Mouse (Mus musculus) heart, embryonic 14.5 days (tissue): Measurements from ENCODE around the gene Trio. TPM values are rescaled to one million over a fixed set of nuclear protein-coding genes. Genes with fewer than 3 reads are reported as not detected.

Experiments used
- ATAC-seq: fragments of 200-750 bp; cut with Nextera tagmentation; 2 replicates; pipeline ENCODE4 v1.8.0; 2017; ENCODE audit warnings: low read depth, moderate TSS enrichment; ENCODE audit not compliant: insufficient number of reproducible peaks, insufficient read depth, low FRiP score
- H3K27ac ChIP-seq, 2 experiments: fragments of 200-500 bp in 1 of 2; fragments of 300-500 bp in 1 of 2; sonication (generic) in 1 of 2; replicated peaks in 1 of 2; 2 replicates each; pipeline ENCODE4 v1.5.1; 2012 to 2014; ENCODE audit warnings: low read depth in 2 of 2, low read length in 2 of 2, control low read depth in 1 of 2, mild to moderate bottlenecking in 1 of 2, mixed read lengths in 1 of 2; ENCODE audit not compliant: control insufficient read depth in 1 of 2, insufficient read depth in 1 of 2
- H3K27me3 ChIP-seq: fragments of 300-500 bp; sonication (generic); 2 replicates; pipeline ENCODE4 v1.6.1; 2014; ENCODE audit warnings: mild to moderate bottlenecking, low read length, control low read depth; ENCODE audit not compliant: control insufficient read depth, insufficient read depth
- H3K36me3 ChIP-seq: fragments of 300-500 bp; sonication (generic); 2 replicates; pipeline ENCODE4 v1.6.1; 2014; ENCODE audit warnings: mild to moderate bottlenecking, control low read depth, low read length, mixed read lengths; ENCODE audit not compliant: control insufficient read depth, insufficient read depth
- H3K4me1 ChIP-seq, 2 experiments: fragments of 200-500 bp in 1 of 2; fragments of 300-500 bp in 1 of 2; sonication (generic) in 1 of 2; 2 replicates each; pipeline ENCODE4 v1.6.1; 2012 to 2014; ENCODE audit warnings: low read length in 2 of 2, control low read depth in 1 of 2, mixed read lengths in 1 of 2; ENCODE audit not compliant: control insufficient read depth in 2 of 2, insufficient read depth in 2 of 2
- H3K4me2 ChIP-seq: fragments of 300-500 bp; sonication (generic); 2 replicates; pipeline ENCODE4 v1.6.1; 2014; ENCODE audit warnings: mild to moderate bottlenecking, low read length
- H3K4me3 ChIP-seq, 2 experiments: fragments of 200-500 bp in 1 of 2; fragments of 300-500 bp in 1 of 2; sonication (generic) in 1 of 2; 2 replicates each; pipeline ENCODE4 v1.5.1; 2012 to 2014; ENCODE audit warnings: low read length in 2 of 2, mild to moderate bottlenecking in 2 of 2, control low read depth in 1 of 2, low read depth in 1 of 2, moderate library complexity in 1 of 2; ENCODE audit not compliant: control insufficient read depth in 1 of 2, insufficient read depth in 1 of 2
- H3K9ac ChIP-seq: fragments of 300-500 bp; sonication (generic); 2 replicates; pipeline ENCODE4 v1.6.1; 2014; ENCODE audit warnings: mild to moderate bottlenecking, low read length
- H3K9me3 ChIP-seq: fragments of 300-500 bp; sonication (generic); 2 replicates; pipeline ENCODE4 v1.6.1; 2016; ENCODE audit warnings: low read length, control low read depth; ENCODE audit not compliant: control insufficient read depth
- WGBS: fragments of 180-500 bp; shearing (Covaris S2); extraction: QIAGEN DNeasy Blood & Tissue Kit; methylation state at CpG from one replicate; pipeline ENCODE4 v1.1.7; 2014; 5-methylcytosine and 5-hydroxymethylcytosine counted together
- polyA plus RNA-seq: library from polyadenylated mRNA; unstranded; fragments of >200 nt; fragmentation: Nextera tagmentation; extraction: Ambion mirVana; gene quantifications from 2 replicates; pipeline ENCODE4 v1.2.1, GENCODE M21; 2014

Trio gene
- polyA plus RNA-seq, 1 experiment from 2014 or later = 23.8 TPM

DNA sequence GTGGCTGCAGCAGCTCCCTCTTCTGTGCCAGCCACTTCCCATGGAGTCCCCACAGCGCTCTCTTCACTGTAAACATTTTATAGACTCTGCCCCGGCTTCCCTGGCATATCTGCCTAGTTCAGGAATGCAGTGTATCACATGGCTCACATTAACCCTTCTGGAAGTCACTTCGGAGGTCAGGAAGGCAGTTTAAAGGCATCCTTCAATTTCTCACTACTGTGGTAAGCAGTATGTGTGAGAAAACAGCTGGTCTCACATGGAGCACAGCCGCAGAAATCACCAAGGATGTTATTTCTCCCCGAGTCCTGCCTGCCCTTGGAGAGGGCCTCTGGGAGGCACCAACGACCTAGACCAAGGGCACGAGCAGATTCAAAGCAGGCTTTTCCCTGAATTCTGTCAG is 215.4 kb downstream of the Trio start:
- Histone ChIP-seq H3K4me3 (no peak overlapping the region), H3K9me3 (no peaks in the 10 kb centered on the region), H3K36me3 (peaks cover 39% of the 10 kb centered on the region), H3K4me2 (no peak overlapping the region), H3K9ac (peak overlapping the region; percentile 18; the same call in 1 of the 2 replicates), H3K4me1 (peaks cover 17 to 39% of the 10 kb centered on the region in 2 experiments), H3K27me3 (no peaks in the 10 kb centered on the region), H3K27ac (peak overlapping the region; percentile 53 to 72)
- ATAC-seq = no peak
- 16% methylated on average over 7 of the region's 7 CpGs for WGBS

DNA sequence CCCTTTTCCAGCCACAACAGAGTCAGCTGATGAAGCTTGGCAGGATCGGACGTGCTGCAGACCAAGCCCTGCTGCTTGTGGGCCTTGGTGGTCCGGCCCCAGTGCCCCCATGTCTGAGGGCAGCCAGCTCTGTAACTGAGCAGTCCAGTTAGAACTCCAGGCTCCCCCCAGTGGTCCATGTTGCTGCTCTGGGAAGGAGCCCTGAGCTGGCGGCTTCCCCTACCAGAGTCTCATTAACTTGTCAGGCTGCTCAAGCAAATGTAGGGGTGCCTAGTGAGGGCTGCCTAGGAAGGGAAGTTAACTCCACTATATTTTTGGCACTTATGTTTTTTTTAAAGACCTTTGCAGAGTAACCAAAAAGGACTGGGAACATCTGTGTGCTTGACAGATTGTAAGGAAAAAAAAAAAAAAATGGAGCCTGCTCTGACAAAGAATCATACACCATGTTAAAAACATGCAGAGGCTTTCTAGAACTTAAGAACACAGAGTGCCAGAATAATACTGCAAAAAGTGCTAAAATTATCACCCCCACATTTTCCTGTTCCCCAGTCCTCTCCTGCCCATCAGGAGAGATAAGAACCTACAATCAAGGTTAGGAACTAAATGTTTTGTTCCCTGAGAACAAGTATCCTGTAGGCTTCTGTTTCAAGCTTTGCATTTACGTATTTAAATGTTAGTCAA is 216.9 kb downstream of the Trio start:
- 40% methylated on average over 5 of the region's 5 CpGs for WGBS
- peaks cover 39% of the 10 kb centered on the region for H3K36me3 ChIP-seq
- no peak overlapping the region for H3K9ac ChIP-seq
- H3K4me2 ChIP-seq = no peak overlapping the region
- peaks cover 17 to 39% of the 10 kb centered on the region in 2 experiments for H3K4me1 ChIP-seq
- ATAC-seq = no peak
- H3K27ac ChIP-seq = peak overlapping the region; percentile 17 to 55; a peak in 3 of 4 replicates
- no peak overlapping the region for H3K4me3 ChIP-seq
- no peaks in the 10 kb centered on the region for H3K9me3 ChIP-seq
- H3K27me3 ChIP-seq = no peaks in the 10 kb centered on the region

DNA sequence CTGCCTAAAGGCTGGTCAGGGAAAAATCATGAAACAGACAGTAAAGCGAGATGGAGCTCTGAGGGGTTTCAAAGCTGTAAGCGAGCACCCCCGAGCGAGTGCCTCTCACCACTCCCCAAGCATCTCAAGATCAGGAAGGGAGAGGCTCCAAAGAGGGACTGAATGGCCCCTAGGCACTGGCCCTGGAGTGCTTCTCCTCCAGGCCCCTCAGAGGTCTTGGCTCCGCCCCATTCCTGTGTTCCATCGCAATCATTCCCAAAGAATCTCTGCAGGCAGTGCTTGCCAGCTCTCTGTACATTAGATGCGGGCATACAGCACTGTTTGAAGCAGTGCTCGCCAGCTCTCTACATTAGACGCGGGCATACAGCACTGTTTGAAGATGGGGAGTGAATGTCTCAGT is 219.4 kb downstream of the Trio start:
- H3K36me3 ChIP-seq = peaks cover 33% of the 10 kb centered on the region
- no peak overlapping the region for H3K4me2 ChIP-seq

DNA sequence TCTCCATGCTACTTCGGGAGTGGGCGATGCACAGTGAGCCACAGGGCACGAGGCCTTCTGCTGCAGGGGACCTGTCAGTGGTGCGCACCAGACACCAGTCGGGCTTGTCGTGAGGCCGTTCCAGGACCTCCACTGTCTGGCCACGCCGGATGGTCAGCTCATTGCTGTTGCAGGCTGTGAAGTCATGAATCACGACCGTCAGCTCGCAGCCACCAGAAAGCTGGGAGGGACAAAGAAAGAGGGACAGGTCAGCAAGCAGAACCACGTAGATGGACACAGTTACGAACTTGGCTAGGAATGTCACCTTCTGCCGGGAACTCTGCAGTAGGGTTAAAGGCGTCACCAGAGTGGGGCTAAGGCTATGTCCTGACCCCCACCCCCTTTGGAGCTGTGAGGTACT is 220.0 kb downstream of the Trio start:
- no peak overlapping the region for H3K4me2 ChIP-seq
- ATAC-seq = no peak
- 84% methylated on average over 16 of the region's 16 CpGs for WGBS
- H3K9me3 ChIP-seq = no peaks in the 10 kb centered on the region
- peaks cover 28 to 49% of the 10 kb centered on the region in 2 experiments for H3K4me1 ChIP-seq
- H3K27me3 ChIP-seq = no peaks in the 10 kb centered on the region
- H3K4me3 ChIP-seq = no peak overlapping the region
- peaks cover 33% of the 10 kb centered on the region for H3K36me3 ChIP-seq
- no peak overlapping the region for H3K27ac ChIP-seq
- H3K9ac ChIP-seq = no peak overlapping the region

More for the DNA sequence above, 219.4 kb downstream of the Trio start:
- no peak overlapping the region for H3K4me3 ChIP-seq
- H3K4me1 ChIP-seq = peaks cover 28 to 51% of the 10 kb centered on the region in 2 experiments
- ATAC-seq = peak; percentile 32; the same call in 1 of the 2 replicates
- H3K9me3 ChIP-seq = no peaks in the 10 kb centered on the region
- 53% methylated on average over 10 of the region's 10 CpGs for WGBS
- no peak overlapping the region for H3K27ac ChIP-seq
- H3K9ac ChIP-seq = no peak overlapping the region
- no peaks in the 10 kb centered on the region for H3K27me3 ChIP-seq

DNA sequence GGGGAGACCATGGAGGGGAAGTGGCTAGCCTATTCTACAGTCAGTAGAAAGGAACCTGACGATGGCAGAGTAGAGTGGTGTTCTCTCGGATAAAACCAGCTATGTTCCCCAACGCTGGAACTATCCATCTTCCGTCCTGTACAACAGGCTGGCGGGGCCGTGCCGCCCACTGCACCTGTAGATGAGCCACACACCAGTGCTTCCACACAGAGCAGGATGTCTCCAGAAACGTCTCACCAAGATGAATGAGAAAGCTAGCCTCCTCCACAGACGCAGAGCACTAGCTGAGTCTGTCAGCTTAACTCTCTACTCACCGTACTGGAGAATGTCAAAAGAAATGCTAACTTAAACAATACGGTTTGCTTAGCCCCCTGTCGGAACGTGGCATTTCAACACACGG is 221.2 kb downstream of the Trio start:
- ATAC-seq = no peak
- no peak overlapping the region for H3K9ac ChIP-seq
- peaks cover 40% of the 10 kb centered on the region for H3K36me3 ChIP-seq
- peaks cover 21 to 36% of the 10 kb centered on the region in 2 experiments for H3K4me1 ChIP-seq
- no peak overlapping the region for H3K27ac ChIP-seq
- no peak overlapping the region for H3K4me3 ChIP-seq
- no peak overlapping the region for H3K4me2 ChIP-seq
- no peaks in the 10 kb centered on the region for H3K9me3 ChIP-seq
- H3K27me3 ChIP-seq = no peaks in the 10 kb centered on the region
- 84% methylated on average over 14 of the region's 14 CpGs for WGBS

DNA sequence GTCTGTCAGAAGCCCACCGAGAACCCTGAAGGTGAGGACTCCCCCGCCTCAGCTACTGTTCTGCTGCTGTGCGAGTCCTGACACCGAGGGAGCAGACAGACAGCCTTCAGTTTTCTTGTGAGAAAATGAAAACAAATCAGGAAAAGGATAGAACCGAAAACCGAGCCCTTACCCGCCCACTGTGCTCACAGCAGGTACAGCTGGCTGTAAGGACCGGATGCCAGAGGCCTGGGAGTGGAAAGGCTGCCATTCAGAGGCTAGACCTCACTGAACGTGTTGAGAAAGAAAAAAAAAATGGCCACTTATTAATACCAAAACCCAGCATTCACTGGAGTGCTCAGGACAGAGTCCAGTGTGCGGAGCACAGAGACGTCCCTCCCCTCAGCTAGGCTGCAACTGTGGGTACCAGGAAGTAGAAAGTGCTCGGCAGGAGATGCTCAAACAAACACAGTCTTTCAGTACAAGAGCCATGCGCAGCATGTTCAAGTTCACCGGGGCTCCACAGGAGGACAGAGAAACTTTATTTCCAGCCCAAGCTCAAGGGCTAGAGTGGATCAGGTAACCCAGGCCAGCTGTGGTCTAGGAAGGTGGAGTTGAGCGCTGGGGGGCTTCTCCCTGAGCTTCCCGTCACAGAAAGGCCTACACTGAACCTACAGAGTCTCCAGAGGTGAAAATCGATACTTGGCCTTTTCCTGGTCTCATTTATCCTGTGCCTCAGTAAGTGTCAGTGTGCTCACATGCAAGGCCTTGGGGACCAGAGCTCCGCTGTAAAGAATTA is 221.9 kb downstream of the Trio start:
- peaks cover 46% of the 10 kb centered on the region for H3K36me3 ChIP-seq
- no peak overlapping the region for H3K4me3 ChIP-seq
- H3K27ac ChIP-seq = no peak overlapping the region
- no peaks in the 10 kb centered on the region for H3K9me3 ChIP-seq
- peaks cover 21 to 30% of the 10 kb centered on the region in 2 experiments for H3K4me1 ChIP-seq
- no peak for ATAC-seq
- 85% methylated on average over 18 of the region's 18 CpGs for WGBS
- no peak overlapping the region for H3K4me2 ChIP-seq
- no peaks in the 10 kb centered on the region for H3K27me3 ChIP-seq
- H3K9ac ChIP-seq = no peak overlapping the region

DNA sequence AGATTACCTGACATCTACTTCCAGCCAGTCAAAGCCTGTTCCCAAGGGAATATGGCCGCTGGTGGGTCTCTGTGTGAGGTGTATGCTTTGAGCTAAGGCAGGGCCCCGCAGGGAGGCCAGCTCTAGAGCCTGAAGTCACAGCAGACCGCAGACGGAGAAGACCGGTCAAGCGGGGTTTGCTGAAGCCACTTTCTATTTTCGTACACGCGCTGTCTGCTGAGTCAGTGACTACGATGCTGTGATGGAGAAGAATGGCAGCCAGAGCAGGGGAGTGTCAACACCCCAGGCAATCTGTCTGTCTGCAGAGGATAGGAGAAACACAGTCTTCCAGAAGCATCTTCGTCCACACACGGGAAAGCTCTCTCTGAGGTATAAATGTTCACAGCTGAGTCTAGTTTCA is 223.4 kb downstream of the Trio start:
- H3K36me3 ChIP-seq = peaks cover 53% of the 10 kb centered on the region
- H3K4me1 ChIP-seq = peaks cover 25 to 30% of the 10 kb centered on the region in 2 experiments
- WGBS = 29% methylated on average over 12 of the region's 12 CpGs

More for the DNA sequence above, 223.4 kb downstream of the Trio start:
- H3K27ac ChIP-seq = peak overlapping the region; percentile 50 to 76
- no peak overlapping the region for H3K4me2 ChIP-seq
- no peak overlapping the region for H3K4me3 ChIP-seq
- H3K27me3 ChIP-seq = no peaks in the 10 kb centered on the region
- no peaks in the 10 kb centered on the region for H3K9me3 ChIP-seq
- no peak overlapping the region; the same call in 1 of the 2 replicates for H3K9ac ChIP-seq
- 0 out of 2 replicates have a peak, but pooled peaks have one; percentile 6 for ATAC-seq
